Mouse (Mus musculus) G1E (cell line): Measurements from ENCODE around the gene Grip1.

Experiments
- CTCF ChIP-seq: IDR thresholded peaks from 2 replicates; pipeline ENCODE4 v1.5.1; 2012; ENCODE audit warnings: low read depth, low read length, inconsistent platforms, mixed read lengths
- GATA1 ChIP-seq: IDR thresholded peaks from 2 replicates; pipeline ENCODE4 v1.6.1; 2012; ENCODE audit warnings: borderline replicate concordance, low read length, inconsistent platforms, mixed read lengths
- POLR2AphosphoS5 ChIP-seq: IDR thresholded peaks from 2 replicates; pipeline ENCODE4 v1.6.1; 2012; ENCODE audit warnings: low read depth, low read length, inconsistent platforms; ENCODE audit not compliant: insufficient replicate concordance

DNA sequence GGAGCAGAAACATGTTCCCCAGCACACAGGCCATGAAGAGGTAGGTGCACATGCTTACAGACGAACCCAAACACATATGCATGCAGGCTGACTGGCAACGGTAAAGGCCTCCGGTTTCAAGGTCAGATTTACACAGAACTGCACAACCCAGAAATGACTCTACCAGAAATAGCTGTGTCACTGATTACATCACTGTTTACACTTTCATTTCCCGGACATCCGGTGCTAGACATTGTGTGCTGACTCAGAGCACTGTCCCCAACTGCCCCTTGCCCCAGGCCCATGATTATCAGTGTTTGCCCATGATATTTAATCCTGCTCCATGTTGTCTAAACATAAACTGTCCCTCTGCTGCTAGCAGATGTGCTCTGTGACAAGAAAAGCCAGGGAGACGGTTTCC lies 32.2 kb upstream of the Grip1 start:
- TF ChIP-seq CTCF: no peak
- no peak for TF ChIP-seq GATA1
- TF ChIP-seq POLR2AphosphoS5: no peak
